12 mouse cellular contexts compared by ENCODE assay signal in genomic region chrX:152197814-152198648, GRCm38 (mm10). TPM values are rescaled to one million over a fixed set of nuclear protein-coding genes. Genes with fewer than 3 reads are reported as not detected.
DNase-seq lines count a peak whose midpoint lies in the region; ATAC-seq and TF ChIP-seq lines count a peak whose summit lies in the region.
"Had no signal": no experiment of that assay in that cellular context is flagged by ENCODE, and none has a peak within 500 bp of the region (broad histone marks: within the 10 kb centered on the region; RNA-seq: fewer than 3 reads in every experiment).

No protein-coding gene starts in this region.

- H3K36me3 ChIP-seq in hindbrain, embryonic 13.5 days, result no peaks in the 10 kb centered on the region
- no peaks in the 10 kb centered on the region for H3K36me3 ChIP-seq in midbrain, postnatal 0 days (ENCODE audit: insufficient read depth, low read length)

- DNase-seq in brain, embryonic 14.5 days (ENCODE audit: low read depth), result peak; percentile 94
- DNase-seq in embryo, embryonic 11 days, result peak; percentile 61
- DNase-seq in midbrain, postnatal 0 days (ENCODE audit: low spot score), result peak; percentile 78
- DNase-seq in thymus, postnatal 10 days (ENCODE audit: low spot score in 2 of 2), result no peak
- no peak for DNase-seq in urinary bladder, adult 2 months (ENCODE audit: low spot score)
- no peak for DNase-seq in adrenal gland, postnatal 25 days
- DNase-seq in spleen, postnatal 14 days (ENCODE audit: low spot score in 2 of 2), result no peak
- DNase-seq: cerebellum, postnatal 10 days; kidney, postnatal 4 days; thymus, postnatal 14 days had no signal

- H3K27me3 ChIP-seq in hindbrain, embryonic 13.5 days, result peaks cover 95% of the 10 kb centered on the region
- peaks cover 7% of the 10 kb centered on the region; the same call in 1 of the 2 replicates for H3K27me3 ChIP-seq in midbrain, postnatal 0 days (ENCODE audit: insufficient read depth, low read length)

- H3K4me3 ChIP-seq in hindbrain, embryonic 13.5 days, result no peak overlapping the region
- H3K4me3 ChIP-seq in midbrain, postnatal 0 days (ENCODE audit: low read depth, low read length), result no peak overlapping the region

- H3K9ac ChIP-seq in hindbrain, embryonic 13.5 days, result no peak overlapping the region
- H3K9ac ChIP-seq in midbrain, postnatal 0 days (replicated peaks; ENCODE audit: low read length, poor library complexity, severe bottlenecking), result no peak overlapping the region
- H3K9ac ChIP-seq: liver, embryonic 14.5 days had no signal

- TF ChIP-seq CTCF in brain, embryonic 14.5 days (IDR thresholded peaks at IDR 0.05; ENCODE audit: borderline replicate concordance, extremely low read depth, insufficient read depth, insufficient read length), result no peak
- no peak for TF ChIP-seq CTCF in midbrain, postnatal 0 days (IDR thresholded peaks at IDR 0.05)

- peak; percentile 91 for ATAC-seq in hindbrain, embryonic 13.5 days (ENCODE audit: low FRiP score)
- peak; percentile 86 for ATAC-seq in midbrain, postnatal 0 days (ENCODE audit: low FRiP score)

- H3K4me2 ChIP-seq in hindbrain, embryonic 13.5 days, result peak overlapping the region; percentile 18; the same call in 1 of the 2 replicates
- H3K4me2 ChIP-seq in midbrain, postnatal 0 days (ENCODE audit: low read depth, low read length, poor library complexity, severe bottlenecking), result peak overlapping the region; percentile 5; the same call in 1 of the 2 replicates

- peak overlapping the region; percentile 86 for H3K27ac ChIP-seq in hindbrain, embryonic 13.5 days
- H3K27ac ChIP-seq in midbrain, postnatal 0 days (ENCODE audit: low read depth, low read length), result peak overlapping the region; percentile 83
- H3K27ac ChIP-seq: liver, embryonic 14.5 days had no signal

- H3K4me1 ChIP-seq in hindbrain, embryonic 13.5 days (replicated peaks), result peaks cover 47% of the 10 kb centered on the region
- H3K4me1 ChIP-seq in midbrain, postnatal 0 days (ENCODE audit: insufficient read depth, low read length), result peaks cover 6% of the 10 kb centered on the region; the same call in 1 of the 2 replicates

- H3K9me3 ChIP-seq in hindbrain, embryonic 13.5 days, result no peaks in the 10 kb centered on the region
- H3K9me3 ChIP-seq in midbrain, postnatal 0 days (ENCODE audit: low read length), result no peaks in the 10 kb centered on the region

- TF ChIP-seq POLR2A in brain, embryonic 14.5 days (IDR thresholded peaks at IDR 0.05; ENCODE audit: borderline replicate concordance, extremely low read depth, insufficient read depth, insufficient read length, poor library complexity, severe bottlenecking), result no peak

- WGBS in hindbrain, embryonic 13.5 days, result 14% methylated on average over 1 of the region's 1 CpGs
- WGBS in midbrain, postnatal 0 days, result 17% methylated on average over 1 of the region's 1 CpGs

RNA-seq across cellular contexts. Expression of gene Kdm5c, which starts 34.8 kb away (rescaled TPM):
- 43.6 and 57.9 TPM in 2 replicates for polyA plus RNA-seq in brain, embryonic 14.5 days (2012; rRNA removed)
- polyA plus RNA-seq in hindbrain, embryonic 13.5 days (2015; fragmentation: Nextera tagmentation; extraction: Ambion mirVana), result 35.2 and 36.0 TPM in 2 replicates
- total RNA-seq in midbrain, postnatal 0 days (2014; rRNA removed), result 54.4 and 58.3 TPM in 2 replicates
- polyA plus RNA-seq in midbrain, postnatal 0 days (2015; fragmentation: Nextera tagmentation; extraction: Ambion mirVana), result 17.6 and 26.0 TPM in 2 replicates
- polyA plus RNA-seq in urinary bladder, adult 2 months (2012; rRNA removed), result 29.3 and 35.1 TPM in 2 replicates
- total RNA-seq in adrenal gland, postnatal 25 days (2021), result 94.1 and 127 TPM in 2 replicates

RNA-seq across cellular contexts. Expression of gene Iqsec2, which starts 54.0 kb away (rescaled TPM):
- polyA plus RNA-seq in brain, embryonic 14.5 days (2012; rRNA removed), result 8.2 and 12.7 TPM in 2 replicates
- 4.4 and 5.6 TPM in 2 replicates for polyA plus RNA-seq in hindbrain, embryonic 13.5 days (2015; fragmentation: Nextera tagmentation; extraction: Ambion mirVana)
- total RNA-seq in midbrain, postnatal 0 days (2014; rRNA removed), result 23.2 and 28.6 TPM in 2 replicates
- 7.3 and 7.7 TPM in 2 replicates for polyA plus RNA-seq in midbrain, postnatal 0 days (2015; fragmentation: Nextera tagmentation; extraction: Ambion mirVana)
- 8.3 and 10.7 TPM in 2 replicates for polyA plus RNA-seq in urinary bladder, adult 2 months (2012; rRNA removed)
- total RNA-seq in adrenal gland, postnatal 25 days (2021), result 27.6 and 32.0 TPM in 2 replicates

Comparison
In these comparisons a context has a peak if more than half of its experiments do, and no peak if none do; other contexts are left out.
1. DNase-seq: peak in brain, embryonic 14.5 days (single experiment), embryo, embryonic 11 days (single experiment) and midbrain, postnatal 0 days (single experiment); none in thymus, postnatal 10 days (0 of 2), urinary bladder, adult 2 months (single experiment), adrenal gland, postnatal 25 days (single experiment) and spleen, postnatal 14 days (0 of 2).